Mouse (Mus musculus): ENCODE measurements around the gene Myo5a.

- no peak for TF ChIP-seq CTCF (IDR thresholded peaks at IDR 0.05; ENCODE audit: control insufficient read depth, insufficient read depth, low read length)
- no peak for TF ChIP-seq POLR2A (IDR thresholded peaks at IDR 0.05; ENCODE audit: borderline replicate concordance, control insufficient read depth, low read depth, low read length)
Measured at GRCm38 (mm10) chr9:75232860-75233259, 162.0 kb downstream of the Myo5a start.

Data from bone marrow, adult 2 months (tissue).